Mouse (Mus musculus) ES-Bruce4 (cell line): ENCODE data around the gene Btbd2.

ENCODE experiments used
- CTCF ChIP-seq: IDR thresholded peaks from one replicate; pipeline ENCODE4 v1.8.1; 2011; ENCODE audit warnings: low read depth, low read length
- POLR2A ChIP-seq: IDR thresholded peaks from one replicate; pipeline ENCODE4 v1.8.1; 2011; ENCODE audit warnings: low read length; ENCODE audit not compliant: insufficient read depth

DNA sequence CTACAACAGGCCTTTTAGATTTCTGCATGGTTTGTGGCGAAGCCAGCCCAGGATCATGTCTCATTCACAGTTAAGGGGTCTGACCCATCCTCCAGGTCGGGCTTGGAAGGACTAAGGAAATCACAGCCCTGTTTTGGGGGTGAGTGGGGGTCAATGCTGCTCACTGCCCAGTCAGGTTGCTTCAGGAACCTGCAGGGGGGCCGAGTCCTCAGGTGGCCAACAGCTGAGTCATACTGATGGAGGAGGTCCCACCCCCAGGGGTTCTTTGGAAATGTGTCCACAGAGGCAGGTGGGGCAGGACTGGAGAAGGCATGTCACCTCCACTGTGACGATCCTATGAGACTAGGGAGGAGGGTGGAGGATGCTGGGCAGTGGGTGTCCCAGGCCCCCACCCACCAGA lies 8.6 kb upstream of the Btbd2 start:
- TF ChIP-seq POLR2A (no peak), CTCF (no peak)
